Mouse (Mus musculus) stomach, embryonic 15.5 days (tissue): Measurements from ENCODE around the gene Dusp15. TPM values are rescaled to one million over a fixed set of nuclear protein-coding genes. Genes with fewer than 3 reads are reported as not detected.

Source experiments
- ATAC-seq: fragments of 200-750 bp; cut with Nextera tagmentation; 2 replicates; pipeline ENCODE4 v1.8.0; 2017; ENCODE audit warnings: low read depth, moderate number of reproducible peaks, moderate TSS enrichment; ENCODE audit not compliant: insufficient read depth, low FRiP score
- H3K27ac ChIP-seq: fragments of 300-500 bp; sonication (generic); 2 replicates; pipeline ENCODE4 v1.5.1; 2015; ENCODE audit warnings: mild to moderate bottlenecking, inconsistent platforms
- H3K27me3 ChIP-seq: fragments of 300-500 bp; sonication (generic); replicated peaks from 2 replicates; pipeline ENCODE4 v1.6.1; 2015; ENCODE audit warnings: inconsistent platforms
- H3K36me3 ChIP-seq: fragments of 300-500 bp; sonication (generic); 2 replicates; pipeline ENCODE4 v1.6.1; 2015; ENCODE audit warnings: inconsistent platforms
- H3K4me1 ChIP-seq: fragments of 300-500 bp; sonication (generic); 2 replicates; pipeline ENCODE4 v1.6.1; 2015; ENCODE audit warnings: inconsistent platforms
- H3K4me2 ChIP-seq: fragments of 300-500 bp; sonication (generic); 2 replicates; pipeline ENCODE4 v1.6.1; 2015; ENCODE audit warnings: mild to moderate bottlenecking, inconsistent platforms
- H3K4me3 ChIP-seq: fragments of 300-500 bp; sonication (generic); replicated peaks from 2 replicates; pipeline ENCODE4 v1.5.1; 2015; ENCODE audit warnings: inconsistent platforms
- H3K9ac ChIP-seq: fragments of 300-500 bp; sonication (generic); 2 replicates; pipeline ENCODE4 v1.6.1; 2015; ENCODE audit warnings: inconsistent platforms
- H3K9me3 ChIP-seq: fragments of 300-500 bp; sonication (generic); 2 replicates; pipeline ENCODE4 v1.6.1; 2016; ENCODE audit warnings: inconsistent platforms
- WGBS: fragments of 180-500 bp; shearing (Covaris S2); methylation state at CpG from one replicate; pipeline ENCODE4 v1.1.7; 2015; 5-methylcytosine and 5-hydroxymethylcytosine counted together
- polyA plus RNA-seq: library from polyadenylated mRNA; unstranded; fragments of >200 nt; fragmentation: Nextera tagmentation; extraction: Ambion mirVana; gene quantifications from 2 replicates; pipeline ENCODE4 v1.2.1, GENCODE M21; 2015

The Dusp15 gene
- polyA plus RNA-seq, 1 experiment from 2014 or later = 0.45 TPM

GRCm38 (mm10) chr2:152903586-152903985 is 47.9 kb downstream of the Dusp15 start:
- no peak overlapping the region for H3K27ac ChIP-seq
- ATAC-seq = no peak
- no peak overlapping the region for H3K4me2 ChIP-seq
- no peaks in the 10 kb centered on the region for H3K9me3 ChIP-seq
- no peaks in the 10 kb centered on the region for H3K36me3 ChIP-seq
- 65% methylated on average over 4 of the region's 4 CpGs for WGBS
- no peaks in the 10 kb centered on the region for H3K27me3 ChIP-seq
- H3K9ac ChIP-seq = no peak overlapping the region
- H3K4me1 ChIP-seq = peaks cover 18% of the 10 kb centered on the region; the same call in 1 of the 2 replicates
- no peak overlapping the region for H3K4me3 ChIP-seq

GRCm38 (mm10) chr2:152902658-152903057 is 48.8 kb downstream of the Dusp15 start:
- 46% methylated on average over 3 of the region's 3 CpGs for WGBS

GRCm38 (mm10) chr2:152901296-152901695 is 50.2 kb downstream of the Dusp15 start:
- H3K4me2 ChIP-seq = no peak overlapping the region
- no peaks in the 10 kb centered on the region for H3K9me3 ChIP-seq
- no peak overlapping the region for H3K4me3 ChIP-seq
- no peak overlapping the region for H3K9ac ChIP-seq
- no peak for ATAC-seq
- H3K27me3 ChIP-seq = no peaks in the 10 kb centered on the region
- 0 out of 2 replicates have a peak, but pooled peaks cover 2% of the 10 kb centered on the region for H3K36me3 ChIP-seq
- peaks cover 10% of the 10 kb centered on the region; the same call in 1 of the 2 replicates for H3K4me1 ChIP-seq
- H3K27ac ChIP-seq = no peak overlapping the region
- 89% methylated on average over 15 of the region's 15 CpGs for WGBS

More at GRCm38 (mm10) chr2:152902658-152903057, 48.8 kb downstream of the Dusp15 start:
- H3K9ac ChIP-seq = no peak overlapping the region
- no peaks in the 10 kb centered on the region for H3K36me3 ChIP-seq
- peaks cover 18% of the 10 kb centered on the region; the same call in 1 of the 2 replicates for H3K4me1 ChIP-seq
- H3K9me3 ChIP-seq = no peaks in the 10 kb centered on the region
- H3K4me3 ChIP-seq = no peak overlapping the region
- no peaks in the 10 kb centered on the region for H3K27me3 ChIP-seq
- no peak overlapping the region for H3K27ac ChIP-seq
- H3K4me2 ChIP-seq = no peak overlapping the region
- ATAC-seq = no peak

- Histone ChIP-seq H3K4me2 (no peak overlapping the region), H3K27ac (no peak overlapping the region)
These were observed 52.5 kb downstream of the Dusp15 start for GRCm38 (mm10) chr2:152899011-152899410.

GRCm38 (mm10) chr2:152896926-152897325 is 54.6 kb downstream of the Dusp15 start:
- no peak for ATAC-seq
- Histone ChIP-seq H3K36me3 (peaks cover 36% of the 10 kb centered on the region), H3K4me3 (no peak overlapping the region), H3K4me1 (no peaks in the 10 kb centered on the region), H3K4me2 (no peak overlapping the region), H3K27me3 (no peaks in the 10 kb centered on the region), H3K9ac (no peak overlapping the region), H3K9me3 (no peaks in the 10 kb centered on the region), H3K27ac (no peak overlapping the region)
- WGBS = 88% methylated on average over 3 of the region's 3 CpGs

More at GRCm38 (mm10) chr2:152899011-152899410, 52.5 kb downstream of the Dusp15 start:
- Histone ChIP-seq H3K27me3 (no peaks in the 10 kb centered on the region), H3K9ac (no peak overlapping the region), H3K4me3 (no peak overlapping the region), H3K4me1 (no peaks in the 10 kb centered on the region), H3K36me3 (peaks cover 17% of the 10 kb centered on the region), H3K9me3 (no peaks in the 10 kb centered on the region)
- ATAC-seq = no peak
- WGBS = 62% methylated on average over 6 of the region's 6 CpGs

- Histone ChIP-seq H3K36me3 (peaks cover 45% of the 10 kb centered on the region), H3K4me1 (no peaks in the 10 kb centered on the region), H3K9me3 (no peaks in the 10 kb centered on the region), H3K4me3 (no peak overlapping the region), H3K9ac (no peak overlapping the region), H3K4me2 (no peak overlapping the region), H3K27me3 (no peaks in the 10 kb centered on the region), H3K27ac (no peak overlapping the region)
- 89% methylated on average over 9 of the region's 9 CpGs for WGBS
- no peak for ATAC-seq
These were observed 55.7 kb downstream of the Dusp15 start for GRCm38 (mm10) chr2:152895834-152896233.

Other genes starting within 250 kb of the Dusp15 start
- gene Id1, start 215.4 kb downstream of the Dusp15 start, polyA plus RNA-seq = 117 and 138 TPM in 2 replicates
- gene Cox4i2, start 197.5 kb downstream of the Dusp15 start, polyA plus RNA-seq = 19.0 and 19.5 TPM in 2 replicates
- gene Bcl2l1, start 120.0 kb downstream of the Dusp15 start, polyA plus RNA-seq = 69.8 and 75.7 TPM in 2 replicates
- 66.5 TPM in 2 replicates for gene Tpx2, start 103.7 kb downstream of the Dusp15 start, polyA plus RNA-seq
- gene Mylk2, start 40.3 kb downstream of the Dusp15 start, polyA plus RNA-seq = 0.08 and 0.19 TPM in 2 replicates
- 3.1 and 4.3 TPM in 2 replicates for gene Foxs1, start 18.5 kb downstream of the Dusp15 start, polyA plus RNA-seq
- 0.21 and 0.35 TPM in 2 replicates for gene Ttll9, start 10.8 kb upstream of the Dusp15 start, polyA plus RNA-seq
- 98.9 and 101 TPM in 2 replicates for gene Pdrg1, start 63.7 kb upstream of the Dusp15 start, polyA plus RNA-seq
- 0.06 and 0.09 TPM in 2 replicates for gene Xkr7, start 80.2 kb upstream of the Dusp15 start, polyA plus RNA-seq
- 1.7 and 1.9 TPM in 2 replicates for gene Ccm2l, start 114.3 kb upstream of the Dusp15 start, polyA plus RNA-seq
- gene Hck, start 156.8 kb upstream of the Dusp15 start, polyA plus RNA-seq = 6.5 and 6.8 TPM in 2 replicates
- 80.5 and 85.6 TPM in 2 replicates for gene Tm9sf4, start 209.6 kb upstream of the Dusp15 start, polyA plus RNA-seq